Mouse (Mus musculus): ENCODE results near the gene Zfp687.
"Not testable (repeated sequence)": the region's sequence is repeated elsewhere in the genome, so short reads cannot be mapped to it uniquely, and the experiment has no call there.

Zfp687 gene

DNA sequence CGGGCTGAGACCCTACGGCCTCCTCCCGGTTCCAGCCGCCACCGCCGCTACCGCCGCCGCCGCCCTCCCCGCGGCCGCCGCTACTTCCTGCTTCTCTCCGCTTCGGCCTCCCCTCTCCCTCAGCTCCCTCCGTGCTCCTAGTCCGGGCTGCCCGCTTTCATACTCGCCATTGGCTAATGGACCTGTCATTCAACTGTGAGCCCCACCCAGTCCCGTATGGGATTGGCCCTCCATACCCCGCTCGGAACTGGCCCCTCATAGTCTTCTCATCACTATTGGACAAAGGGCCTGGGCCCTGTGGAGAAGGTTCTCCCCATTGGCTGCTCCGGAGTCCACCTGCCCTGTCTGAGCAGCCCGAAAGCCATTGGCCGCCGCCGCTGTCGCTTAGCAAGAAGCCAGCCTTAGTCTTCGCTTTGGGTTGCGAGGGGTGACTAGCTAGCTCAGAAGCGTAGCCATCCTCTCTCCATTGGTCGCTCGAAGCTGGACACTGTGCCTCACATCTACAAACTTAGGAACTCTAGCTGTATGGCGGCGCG is at the start of gene Zfp687:
Zfp687 (minus strand) TSS at position 112 of the 536 bp plus-strand sequence.
- peak; percentile 99 for DNase-seq (ENCODE audit: low read depth, low spot score)

DNA sequence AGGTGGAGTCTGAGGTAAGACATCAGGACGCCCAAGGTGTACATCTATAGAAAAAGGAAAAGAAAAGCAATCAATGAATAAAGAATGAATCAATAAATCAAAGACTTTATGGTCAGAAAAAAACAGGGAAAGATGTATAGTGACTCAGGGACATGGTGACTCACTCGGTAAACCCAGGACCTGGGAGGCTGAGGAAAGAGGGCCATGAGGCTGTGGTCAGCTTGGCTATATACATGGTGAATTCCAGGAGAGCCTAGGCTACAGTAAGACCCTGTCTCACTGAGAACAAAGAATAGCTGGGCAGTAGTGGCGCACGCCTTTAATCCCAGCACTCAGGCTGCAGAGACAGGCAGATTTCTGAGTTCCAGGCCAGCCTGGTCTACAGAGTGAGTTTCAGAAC is 48.5 kb upstream of the Zfp687 start:
- no peak for DNase-seq (ENCODE audit: low read depth, low spot score)

DNA sequence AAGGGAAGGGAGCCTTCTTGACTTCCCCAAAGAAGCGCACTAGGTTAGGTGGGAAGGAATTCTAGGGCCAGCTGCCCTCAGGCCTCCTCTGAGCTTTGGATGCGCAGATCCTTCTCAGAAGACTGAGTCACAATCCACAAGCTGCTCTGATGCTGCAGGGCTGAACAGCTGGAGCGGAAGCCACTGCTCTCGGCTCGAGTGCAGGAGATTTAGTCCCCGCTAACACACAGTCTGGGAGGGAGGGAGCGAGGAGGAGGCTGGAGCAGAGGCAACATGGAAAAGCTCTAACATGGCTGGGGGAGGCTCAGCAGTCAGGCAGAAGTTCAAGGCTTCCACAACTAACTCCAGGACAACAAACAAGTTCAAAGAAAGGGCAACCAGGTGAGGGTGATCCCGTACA is 42.8 kb upstream of the Zfp687 start:
- DNase-seq (ENCODE audit: low read depth, low spot score), result no peak

DNA sequence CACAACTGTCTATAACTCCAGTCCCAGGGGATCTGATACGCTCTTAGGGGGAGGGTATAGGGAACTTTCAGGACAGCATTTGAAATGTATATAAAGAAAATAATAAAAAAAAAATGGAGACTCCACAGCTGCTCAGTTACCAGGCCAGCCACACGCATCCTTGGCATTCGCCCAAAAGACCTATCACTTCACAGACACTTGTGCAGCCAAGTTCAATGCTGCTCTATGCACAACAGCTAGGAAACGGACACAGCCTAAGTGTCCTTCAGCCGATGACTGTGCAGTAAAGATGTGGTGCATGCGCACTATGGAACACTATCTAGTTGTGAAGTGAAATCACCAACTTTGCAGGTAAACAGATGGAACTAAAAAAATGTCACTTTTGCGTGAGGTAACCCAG is 41.0 kb upstream of the Zfp687 start:
- no peak for DNase-seq (ENCODE audit: low read depth, low spot score)

DNA sequence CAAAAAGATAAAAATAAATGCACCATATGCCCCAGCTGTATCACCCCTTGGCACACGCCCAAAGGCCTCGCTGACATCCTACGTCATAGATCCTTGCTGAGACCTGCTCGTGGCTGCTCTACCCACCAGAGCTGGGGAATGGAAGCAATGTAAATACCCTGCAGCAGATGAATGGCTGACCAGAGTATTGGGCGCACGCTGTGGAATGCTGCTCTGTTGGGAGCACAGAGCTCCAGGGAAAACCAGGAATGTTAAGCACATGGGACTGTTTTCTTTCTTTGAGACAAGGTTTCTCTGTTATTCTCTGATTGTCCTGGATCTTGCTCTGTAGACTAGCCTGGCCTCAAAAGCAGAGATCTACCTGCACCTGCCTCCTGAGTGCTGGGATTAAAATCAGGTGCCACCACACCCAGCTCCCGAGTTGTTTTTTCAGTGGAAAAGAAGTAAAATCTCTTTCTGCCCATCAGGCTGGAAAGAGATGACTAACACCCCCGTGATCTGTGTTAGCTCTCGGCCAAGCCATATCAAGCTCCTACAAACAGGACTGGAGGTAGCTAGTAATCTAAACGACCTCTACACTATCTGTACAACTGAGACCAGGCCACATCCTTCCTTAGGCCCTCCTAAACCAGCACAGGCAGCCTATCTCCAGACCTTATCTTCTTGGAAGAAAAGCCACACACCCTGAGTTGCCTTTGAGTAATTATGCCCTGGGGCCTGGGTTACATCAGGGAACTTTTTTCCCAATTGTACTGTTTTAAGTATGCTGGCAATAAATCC is 39.4 kb upstream of the Zfp687 start:
- DNase-seq (ENCODE audit: low read depth, low spot score), result no peak

DNA sequence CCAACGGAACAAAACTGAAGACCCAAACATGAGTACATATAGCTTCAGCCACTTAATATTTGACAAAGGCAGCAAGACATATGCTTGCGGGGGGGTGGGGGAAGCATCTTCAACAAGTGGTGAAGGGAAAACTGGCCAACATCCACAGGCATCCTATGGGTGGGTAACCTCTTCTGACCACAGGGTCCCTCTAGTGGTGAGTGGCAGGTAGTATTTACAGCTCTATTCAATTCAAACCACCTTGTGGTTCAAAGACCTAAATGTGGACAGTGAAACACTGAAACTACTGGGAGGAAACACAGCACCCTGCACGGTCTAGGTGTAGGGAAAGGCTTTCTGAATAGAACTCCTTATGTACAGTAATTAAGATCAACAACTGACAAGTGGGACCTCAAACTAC is 38.5 kb upstream of the Zfp687 start:
- peak; percentile 26 for DNase-seq (ENCODE audit: low read depth, low spot score)

DNA sequence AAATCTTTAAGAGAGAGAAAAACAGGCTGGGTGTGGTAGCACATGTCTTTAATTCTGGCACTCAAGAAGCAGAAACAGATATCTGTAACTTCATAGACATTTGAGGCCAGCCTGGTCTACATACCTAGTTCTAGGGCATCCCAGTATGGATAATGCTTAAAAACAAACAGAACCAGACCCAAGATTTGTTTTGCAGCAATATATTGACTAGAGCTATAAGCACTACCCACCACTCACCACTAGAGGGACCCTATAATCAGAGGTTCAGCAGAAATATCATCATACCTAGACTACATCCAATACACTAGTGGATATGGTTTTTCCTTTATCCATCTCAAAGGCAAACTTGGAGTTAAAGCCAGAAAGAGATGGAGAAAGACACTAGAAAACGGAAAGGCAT is 37.7 kb upstream of the Zfp687 start:
- peak; percentile 32 for DNase-seq (ENCODE audit: low read depth, low spot score)

DNA sequence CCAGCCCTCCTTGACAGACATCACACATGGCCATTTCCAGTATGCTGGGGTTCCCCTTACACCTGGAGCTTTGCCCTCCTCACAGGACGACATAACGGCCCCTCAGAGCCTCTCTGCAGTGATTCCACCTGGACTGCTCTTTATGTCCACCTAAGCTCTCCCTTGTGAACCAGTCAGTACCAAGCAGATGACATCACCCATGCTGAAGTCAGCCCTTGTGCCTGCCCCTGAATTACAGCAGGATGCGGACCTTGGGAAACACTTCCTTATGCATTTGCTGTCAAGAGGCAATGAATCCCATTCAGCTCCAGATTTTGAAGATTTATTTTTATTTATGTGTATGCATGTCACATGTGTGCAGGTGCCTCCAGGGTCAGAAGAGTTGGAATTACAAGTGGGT is 32.7 kb upstream of the Zfp687 start:
- no peak for DNase-seq (ENCODE audit: low read depth, low spot score)

DNA sequence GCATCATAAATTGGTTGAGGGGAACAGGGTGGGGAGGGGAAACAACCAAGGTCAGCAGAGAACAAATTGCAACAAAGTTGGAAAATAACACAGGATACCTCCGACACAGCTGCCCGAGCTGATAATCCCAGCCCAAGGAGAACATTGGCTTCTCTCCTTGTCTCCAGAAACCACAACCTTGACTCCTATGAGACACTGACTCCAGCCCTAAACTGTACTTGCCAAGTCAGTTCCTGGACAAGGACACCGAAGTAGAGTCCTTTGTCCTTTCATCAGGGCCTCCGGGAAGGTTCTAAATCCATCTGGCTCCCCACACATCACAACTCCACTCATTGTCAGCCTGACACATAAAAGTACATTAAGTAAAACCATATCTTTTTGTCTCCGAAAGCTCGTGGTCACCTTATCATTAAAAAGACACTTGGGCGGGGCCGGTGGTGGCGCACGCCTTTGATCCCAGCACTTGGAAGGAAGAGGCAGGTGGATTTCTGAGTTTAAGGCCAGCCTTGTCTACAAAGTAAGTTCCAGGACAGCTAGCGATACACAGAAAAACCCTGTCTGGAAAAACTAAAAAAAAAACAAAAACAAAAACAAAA is 31.3 kb upstream of the Zfp687 start:
- no peak for DNase-seq (ENCODE audit: low read depth, low spot score)

DNA sequence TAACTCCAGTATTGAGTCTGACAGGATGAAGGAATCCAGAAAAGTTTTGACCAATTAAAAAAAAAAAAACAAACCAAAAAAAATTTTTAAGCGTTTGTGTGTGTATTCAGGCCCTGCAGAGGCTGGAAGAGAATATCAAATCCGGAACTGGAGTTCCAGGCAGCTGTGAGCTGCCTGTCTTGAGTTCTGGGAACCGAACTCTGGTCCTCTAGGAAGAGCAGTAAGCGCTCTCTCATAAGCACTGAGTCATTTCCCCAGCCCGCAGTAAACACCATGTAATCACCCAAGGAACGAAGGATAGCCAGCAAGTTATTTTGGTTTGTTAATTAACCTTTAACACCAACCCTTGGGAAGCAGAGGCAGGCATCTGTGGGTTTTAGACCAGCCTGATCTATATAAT is 28.0 kb upstream of the Zfp687 start:
- DNase-seq (ENCODE audit: low read depth, low spot score), result no peak

DNA sequence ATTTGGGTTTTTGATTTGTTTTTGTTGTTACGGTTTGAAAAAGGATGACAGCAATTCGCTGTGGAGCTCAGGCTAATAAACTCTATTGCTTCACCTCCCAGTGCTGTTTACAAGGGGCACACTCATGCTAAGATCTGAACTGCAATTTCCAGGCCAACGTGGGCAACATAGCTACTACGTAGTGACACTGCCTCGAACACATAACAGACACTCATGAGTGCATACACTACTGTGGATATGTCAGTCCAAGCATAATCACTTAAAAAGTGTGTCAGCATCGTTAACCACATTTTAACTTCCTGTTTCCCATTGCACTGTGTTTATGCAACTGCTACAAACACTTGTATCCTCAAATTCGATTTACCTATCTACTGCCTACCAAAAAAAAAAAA is 27.6 kb upstream of the Zfp687 start:
- DNase-seq (ENCODE audit: low read depth, low spot score), result no peak

DNA sequence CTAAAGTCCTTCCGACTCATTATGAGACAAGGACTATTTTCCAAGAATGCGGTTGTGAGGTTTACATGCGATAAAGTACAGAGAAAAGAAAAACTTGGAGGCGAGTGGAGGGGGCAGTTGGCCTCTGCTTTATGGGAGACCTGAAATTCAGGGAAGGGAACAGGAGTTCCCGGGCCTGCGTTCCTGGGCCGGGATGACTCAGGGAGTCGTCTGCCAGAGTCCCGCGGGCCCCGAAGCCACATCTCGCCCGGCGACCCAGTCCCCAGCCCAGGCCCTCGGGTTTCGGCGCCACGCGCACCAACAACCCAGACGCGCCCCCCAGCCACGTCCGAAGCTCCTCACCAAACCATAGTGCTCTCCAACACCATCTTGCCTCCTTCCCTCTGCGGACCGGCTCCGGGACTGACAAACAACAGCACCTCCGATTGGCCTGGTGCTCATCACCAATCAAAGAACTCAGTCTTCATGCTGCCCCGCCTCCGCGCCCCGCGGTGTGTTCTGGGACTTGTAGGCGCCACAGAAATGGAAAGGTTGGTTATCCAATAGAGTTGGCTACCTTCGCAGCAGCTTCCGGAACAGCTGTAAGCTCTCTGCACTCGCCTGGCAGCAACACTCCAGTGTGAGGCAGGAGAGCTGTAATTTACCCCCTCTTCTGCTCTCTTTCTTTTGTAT is 27.1 kb upstream of the Zfp687 start, which contains the start of gene Psmd4:
Psmd4 (minus strand) TSS at position 449 of the 672 bp plus-strand sequence.
- DNase-seq (ENCODE audit: low read depth, low spot score), result peak; percentile 97

DNA sequence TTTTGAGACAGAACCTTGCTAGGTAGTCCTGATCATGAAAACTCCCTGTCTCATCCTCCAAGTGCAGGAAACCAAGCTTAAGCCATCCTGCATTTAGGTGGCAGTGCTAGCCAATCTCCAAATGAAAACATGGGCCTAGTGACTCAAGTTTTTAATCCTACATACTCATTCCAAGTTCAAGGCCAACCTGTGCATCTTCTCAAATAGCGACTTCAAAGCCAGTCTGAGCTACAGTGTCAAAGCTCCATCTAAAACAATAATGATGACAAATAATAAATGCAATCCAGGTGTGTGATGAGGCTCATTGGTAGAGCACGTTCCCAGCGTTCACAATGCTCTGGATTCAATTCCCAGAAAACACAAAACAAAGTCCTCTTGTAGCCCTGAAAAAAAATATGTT is 26.4 kb upstream of the Zfp687 start:
- no peak for DNase-seq (ENCODE audit: low read depth, low spot score)

DNA sequence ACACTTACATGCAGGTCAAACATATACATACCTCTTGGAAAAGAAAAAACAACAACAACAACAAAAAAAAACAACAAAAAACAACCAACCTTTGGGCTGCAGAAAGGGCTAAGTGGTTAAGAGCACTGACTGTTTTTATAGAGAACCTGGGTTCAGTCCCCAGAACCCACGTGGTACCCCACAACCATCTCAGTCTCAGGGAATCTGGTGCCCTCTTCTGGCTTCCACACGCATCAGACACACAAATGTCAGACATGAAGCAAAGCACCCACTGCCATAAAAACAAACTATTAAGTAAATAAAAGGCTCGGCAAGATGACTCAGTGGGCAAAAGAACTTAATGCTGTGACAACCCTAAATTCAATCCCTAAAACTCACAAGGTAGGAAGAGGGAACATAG is 14.7 kb upstream of the Zfp687 start:
- DNase-seq (ENCODE audit: low read depth, low spot score), result no peak

DNA sequence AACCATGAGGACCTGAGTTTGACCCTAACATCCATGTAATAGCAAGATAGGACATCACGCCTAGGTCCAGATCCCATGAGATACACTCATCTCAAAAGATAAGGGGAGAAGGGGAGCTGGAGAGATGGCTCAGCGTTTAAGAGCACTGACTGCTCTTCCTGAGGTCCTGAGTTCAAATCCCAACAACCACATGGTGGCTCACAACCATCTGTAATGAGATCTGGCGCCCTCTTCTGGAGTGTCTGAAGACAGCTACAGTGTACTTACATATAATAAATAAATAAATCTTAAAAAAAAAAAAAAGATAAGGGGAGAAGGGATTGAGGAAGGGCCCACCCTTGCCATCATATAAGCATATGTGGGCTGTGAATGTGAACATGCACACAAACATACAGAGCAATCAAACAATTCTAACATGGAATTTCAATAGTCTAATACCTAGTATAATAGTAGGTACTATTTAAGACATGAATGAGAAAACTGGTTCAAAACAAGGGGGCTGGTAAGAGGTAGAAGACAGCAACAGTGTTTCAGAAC is 14.1 kb upstream of the Zfp687 start:
- DNase-seq (ENCODE audit: low read depth, low spot score), result not testable (repeated sequence)

DNA sequence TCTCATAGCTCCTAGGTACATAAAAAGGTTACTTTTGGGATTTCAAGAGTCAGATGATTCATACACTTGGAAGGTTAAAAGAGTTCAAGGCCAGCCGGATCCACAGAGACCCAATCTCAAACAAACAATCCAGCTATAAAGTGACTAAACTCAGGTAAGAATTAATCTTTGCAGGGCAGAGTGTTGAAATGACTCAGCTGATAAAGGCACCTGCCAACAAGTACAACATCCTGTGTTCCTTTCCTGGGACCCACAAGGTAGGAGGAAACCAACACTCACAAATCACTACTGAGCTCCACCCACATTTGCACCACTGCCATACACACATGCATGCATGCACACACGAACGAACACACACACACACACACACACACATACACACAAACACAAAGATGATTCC is 13.4 kb upstream of the Zfp687 start:
- DNase-seq (ENCODE audit: low read depth, low spot score), result no peak

DNA sequence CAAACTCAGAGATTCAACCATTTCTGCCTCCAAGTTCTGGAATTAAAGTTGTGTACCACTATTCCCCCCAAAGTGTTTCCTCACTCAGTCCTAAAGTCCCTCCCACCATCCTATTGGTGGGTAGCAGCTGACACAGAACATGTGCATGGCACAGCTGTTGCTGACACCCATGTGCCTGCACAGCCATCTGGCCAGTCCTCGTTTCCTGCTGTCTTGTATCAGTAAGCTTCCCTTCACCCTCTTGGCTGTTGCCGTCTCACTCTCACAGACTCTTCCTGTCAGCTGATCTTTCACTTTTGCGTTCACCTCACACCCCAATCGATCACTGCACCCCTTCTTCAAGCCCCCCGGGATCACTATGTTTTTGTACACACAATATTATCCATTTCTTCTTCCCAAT is 12.5 kb upstream of the Zfp687 start:
- DNase-seq (ENCODE audit: low read depth, low spot score), result no peak

DNA sequence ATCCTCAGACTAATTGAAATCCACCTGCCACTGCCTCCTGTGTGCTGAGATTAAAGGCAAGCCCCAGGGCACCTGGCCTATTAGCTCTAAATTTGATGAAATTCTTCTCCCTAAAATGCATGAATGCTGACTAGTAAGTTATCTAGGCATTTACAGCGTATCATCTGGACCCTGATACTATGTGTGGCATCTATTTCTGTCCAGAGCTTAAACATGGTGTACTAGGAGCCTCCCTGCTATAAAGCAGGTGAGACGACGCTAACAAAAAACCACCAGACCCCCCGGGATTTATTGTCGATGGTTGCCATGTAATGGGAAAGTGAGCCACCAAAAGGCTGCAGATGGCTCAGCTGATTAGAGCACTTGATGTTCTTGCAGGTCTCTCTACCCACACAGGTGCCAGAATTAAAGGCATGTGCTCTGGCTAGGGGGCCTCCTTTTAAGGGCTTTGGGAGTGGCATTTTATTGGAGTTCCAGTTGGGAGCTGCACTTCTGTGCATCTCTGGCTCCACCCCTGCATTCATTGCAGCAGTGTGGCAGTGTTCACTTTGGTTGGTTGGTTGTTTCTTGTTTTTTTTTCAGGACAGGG is 11.9 kb upstream of the Zfp687 start:
- DNase-seq (ENCODE audit: low read depth, low spot score), result no peak

DNA sequence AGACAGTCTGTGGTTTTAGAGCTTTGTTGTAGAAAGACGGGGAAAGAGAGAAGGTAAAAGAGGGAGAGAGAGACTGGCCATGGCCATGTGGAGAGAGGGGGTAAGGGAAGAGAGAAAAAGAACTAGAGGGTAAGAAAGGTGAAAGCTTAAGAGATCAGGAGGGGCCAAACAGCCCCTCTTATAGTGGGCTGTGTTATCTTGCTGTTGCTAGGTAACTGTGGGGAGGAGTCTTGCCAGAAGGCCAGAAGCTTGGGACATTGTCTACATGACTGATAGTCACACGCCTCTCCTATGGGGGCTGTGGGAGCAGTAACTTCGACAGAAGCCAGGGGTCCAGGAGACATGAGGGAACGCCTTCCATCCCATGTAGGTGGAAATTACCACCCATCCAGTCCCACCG is 10.0 kb upstream of the Zfp687 start:
- DNase-seq (ENCODE audit: low read depth, low spot score), result no peak

DNA sequence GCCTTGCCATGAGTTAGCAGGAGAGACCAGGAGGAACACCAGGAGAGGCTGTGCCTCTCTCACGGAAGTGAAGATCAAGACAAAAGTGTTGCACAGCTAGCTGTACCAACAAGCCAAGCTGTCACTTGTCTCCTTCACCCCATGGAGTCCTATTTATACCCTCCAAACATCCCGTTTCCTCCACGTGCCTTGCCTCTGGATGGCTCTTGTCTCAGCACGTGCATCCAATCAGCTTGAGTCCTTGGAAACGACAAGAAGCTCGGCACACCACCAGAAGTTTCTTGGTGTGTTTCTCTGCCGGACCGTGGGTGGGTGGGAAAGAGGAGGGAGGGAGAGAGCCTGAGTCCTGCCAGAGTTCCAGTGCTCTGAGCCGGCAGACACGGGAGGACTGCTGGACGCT is 9.3 kb upstream of the Zfp687 start:
- DNase-seq (ENCODE audit: low read depth, low spot score), result peak; percentile 26

DNA sequence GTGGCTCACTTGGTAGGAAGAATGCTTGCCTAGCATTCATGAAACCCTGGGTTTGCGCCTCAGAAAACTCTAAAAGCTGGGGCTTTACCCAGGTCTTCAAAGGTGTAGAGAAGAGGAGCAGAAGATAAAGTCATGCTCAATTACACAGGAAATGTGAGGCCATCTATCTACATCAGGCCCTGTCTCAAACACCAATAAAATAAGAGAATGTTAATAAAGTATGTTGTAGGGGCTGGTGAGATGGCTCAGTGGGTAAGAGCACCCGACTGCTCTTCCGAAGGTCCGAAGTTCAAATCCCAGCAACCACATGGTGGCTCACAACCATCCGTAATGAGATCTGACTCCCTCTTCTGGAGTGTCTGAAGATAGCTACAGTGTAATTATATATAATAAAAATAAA is 5.7 kb upstream of the Zfp687 start:
- DNase-seq (ENCODE audit: low read depth, low spot score), result not testable (repeated sequence)

DNA sequence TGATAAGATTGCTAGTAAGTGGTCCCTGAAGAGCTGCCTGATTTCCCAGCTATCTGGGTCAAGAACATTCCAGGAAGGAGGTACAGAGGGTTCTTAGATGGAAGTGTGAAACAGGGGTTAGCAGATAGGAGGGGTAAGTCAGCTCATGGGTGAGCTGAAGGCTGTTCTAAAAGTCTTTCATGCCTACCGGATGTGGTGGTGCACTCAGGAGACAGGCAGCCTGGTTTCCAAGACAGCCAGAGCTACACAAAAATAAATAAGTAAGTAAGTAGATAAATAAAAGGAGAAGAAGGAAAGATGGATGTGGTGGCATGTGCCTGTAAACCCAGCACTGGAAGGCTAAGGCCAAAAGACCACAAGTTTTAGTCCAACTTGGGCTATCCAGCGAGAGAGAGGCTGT is 3.5 kb upstream of the Zfp687 start:
- no peak for DNase-seq (ENCODE audit: low read depth, low spot score)
